Mouse (Mus musculus) cerebellum, adult 2 months (tissue): ENCODE measurements at regions not wholly inside any gene's neighbourhood (a gene's known extent, or its start where the extent isn't known, plus 50 kb on each side); places are given as distances from the start of the nearest gene placed in this dataset.

Source experiments
- CTCF ChIP-seq: fragments of 200-500 bp; IDR thresholded peaks from 2 replicates; pipeline ENCODE4 v1.5.1; 2011; ENCODE audit warnings: low read depth, mild to moderate bottlenecking, control low read depth, low read length, moderate library complexity, borderline replicate concordance; ENCODE audit not compliant: insufficient read depth
- POLR2A ChIP-seq: fragments of 200-500 bp; IDR thresholded peaks from 2 replicates; pipeline ENCODE4 v1.6.1; 2011; ENCODE audit warnings: low read length, control low read depth, borderline replicate concordance; ENCODE audit not compliant: insufficient read depth

DNA sequence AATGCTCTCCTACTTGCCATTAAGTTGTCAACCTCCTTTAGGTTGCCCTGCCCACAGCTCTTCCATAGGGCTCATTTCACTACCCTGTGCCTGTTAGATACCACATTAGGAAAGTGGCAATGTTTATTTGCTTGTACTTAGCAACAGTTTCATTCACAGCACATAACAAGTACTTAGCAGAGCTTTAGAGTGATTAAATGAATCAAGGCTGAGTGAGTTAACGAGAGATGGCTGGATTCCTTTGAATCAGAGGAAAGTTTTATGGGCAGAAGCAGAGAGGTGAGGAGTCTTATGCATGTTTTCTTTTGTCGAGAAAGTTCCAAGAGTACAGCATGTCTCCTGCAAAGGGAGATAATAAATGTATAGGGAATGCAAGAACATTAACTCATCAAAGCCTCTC is 60.5 kb downstream of the Ptgs2 start:
- TF ChIP-seq POLR2A (no peak), CTCF (no peak)
